Comparison of ENCODE assay signal across 9 mouse cellular contexts in the genomic region with DNA sequence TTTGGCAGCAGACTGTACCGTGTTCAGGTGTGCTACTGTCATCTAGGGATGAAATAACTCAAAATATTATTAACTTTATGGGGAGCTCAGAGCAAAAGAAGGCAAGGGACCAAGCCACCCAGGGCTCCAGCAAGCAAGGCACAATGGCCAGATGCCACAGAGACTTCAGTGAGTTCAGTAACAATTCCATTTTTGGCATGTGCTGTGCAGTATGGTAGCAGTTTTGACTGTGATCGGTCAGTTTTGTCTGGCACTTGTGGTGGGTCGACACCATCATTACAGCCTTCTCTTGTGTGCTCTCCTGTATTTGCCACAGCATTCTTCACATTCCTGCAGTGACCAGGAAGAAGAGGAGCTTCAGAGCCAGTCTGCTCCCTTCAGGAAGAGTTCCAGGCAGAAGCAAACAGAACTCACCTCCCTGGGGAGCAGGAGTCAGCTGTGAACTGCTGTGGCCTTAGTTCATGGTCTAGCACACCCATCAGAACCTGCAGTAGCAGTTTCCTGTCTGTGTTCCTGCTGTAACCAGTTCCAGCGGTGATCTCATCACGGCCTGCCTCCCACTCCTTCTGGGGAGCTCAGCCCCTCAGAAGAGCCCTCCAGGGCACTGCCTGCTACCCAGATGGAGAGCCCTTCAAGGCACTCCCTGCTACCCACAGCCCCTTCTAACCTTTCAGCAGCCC. TPM values are rescaled to one million over a fixed set of nuclear protein-coding genes. Genes with fewer than 3 reads are reported as not detected.
DNase-seq lines count a peak whose midpoint lies in the region; ATAC-seq lines count a peak whose summit lies in the region.
"Had no signal": no experiment of that assay in that cellular context is flagged by ENCODE, and none has a peak within 500 bp of the region (broad histone marks: within the 10 kb centered on the region; RNA-seq: fewer than 3 reads in every experiment).

No protein-coding gene starts in this region.

- H3K4me2 ChIP-seq in hindbrain, embryonic 14.5 days (replicated peaks) = no peak overlapping the region
- H3K4me2 ChIP-seq in hindbrain, embryonic 16.5 days (ENCODE audit: low read length) = no peak overlapping the region
- H3K4me2 ChIP-seq in kidney, embryonic 16.5 days (replicated peaks; ENCODE audit: low read depth, low read length) = no peak overlapping the region
- H3K4me2 ChIP-seq in stomach, embryonic 15.5 days = no peak overlapping the region
- H3K4me2 ChIP-seq: neural tube, embryonic 13.5 days had no signal

- H3K36me3 ChIP-seq in hindbrain, embryonic 14.5 days (replicated peaks; ENCODE audit: control insufficient read depth, insufficient read depth) = no peaks in the 10 kb centered on the region
- H3K36me3 ChIP-seq in hindbrain, embryonic 16.5 days (ENCODE audit: control insufficient read depth, insufficient read depth, low read length) = no peaks in the 10 kb centered on the region
- H3K36me3 ChIP-seq in kidney, embryonic 16.5 days (ENCODE audit: insufficient read depth, low read length) = no peaks in the 10 kb centered on the region
- H3K36me3 ChIP-seq in stomach, embryonic 15.5 days = no peaks in the 10 kb centered on the region
- H3K36me3 ChIP-seq: neural tube, embryonic 13.5 days had no signal

- no peaks in the 10 kb centered on the region for H3K27me3 ChIP-seq in hindbrain, embryonic 14.5 days (ENCODE audit: control insufficient read depth, insufficient read depth, low read length)
- H3K27me3 ChIP-seq in hindbrain, embryonic 16.5 days (replicated peaks; ENCODE audit: control insufficient read depth, insufficient read depth, low read length) = no peaks in the 10 kb centered on the region
- H3K27me3 ChIP-seq in kidney, embryonic 16.5 days (ENCODE audit: insufficient read depth, low read length) = peaks cover 3% of the 10 kb centered on the region; the same call in 1 of the 2 replicates
- no peaks in the 10 kb centered on the region for H3K27me3 ChIP-seq in stomach, embryonic 15.5 days (replicated peaks)
- H3K27me3 ChIP-seq: neural tube, embryonic 13.5 days had no signal

- 66% methylated on average over 5 of the region's 5 CpGs for WGBS in hindbrain, embryonic 14.5 days
- WGBS in hindbrain, embryonic 16.5 days = 67% methylated on average over 5 of the region's 5 CpGs
- WGBS in kidney, embryonic 16.5 days = 29% methylated on average over 5 of the region's 5 CpGs
- 43% methylated on average over 5 of the region's 5 CpGs for WGBS in stomach, embryonic 15.5 days

- no peak overlapping the region for H3K4me3 ChIP-seq in hindbrain, embryonic 14.5 days (replicated peaks; ENCODE audit: low read length)
- H3K4me3 ChIP-seq in hindbrain, embryonic 16.5 days (ENCODE audit: low read length) = no peak overlapping the region
- H3K4me3 ChIP-seq in kidney, embryonic 16.5 days (ENCODE audit: low read length) = no peak overlapping the region
- no peak overlapping the region for H3K4me3 ChIP-seq in stomach, embryonic 15.5 days (replicated peaks)
- H3K4me3 ChIP-seq: neural tube, embryonic 13.5 days had no signal

- no peak for ATAC-seq in hindbrain, embryonic 14.5 days (ENCODE audit: low FRiP score)
- ATAC-seq in hindbrain, embryonic 16.5 days = no peak
- ATAC-seq in kidney, embryonic 16.5 days (ENCODE audit: low FRiP score, low TSS enrichment) = peak; percentile 82
- ATAC-seq in stomach, embryonic 15.5 days (ENCODE audit: insufficient read depth, low FRiP score, low read depth) = peak; percentile 44; the same call in 1 of the 2 replicates

- intact Hi-C loops in left cerebral cortex, postnatal 25 days (cut with DNase I) = no loop called here

- no peaks in the 10 kb centered on the region for H3K4me1 ChIP-seq in hindbrain, embryonic 14.5 days (replicated peaks; ENCODE audit: control insufficient read depth, insufficient read depth, low read length)
- H3K4me1 ChIP-seq in hindbrain, embryonic 16.5 days (ENCODE audit: control insufficient read depth, insufficient read depth, low read depth, low read length) = no peaks in the 10 kb centered on the region
- H3K4me1 ChIP-seq in kidney, embryonic 16.5 days (ENCODE audit: insufficient read depth, low read length) = peaks cover 10% of the 10 kb centered on the region
- no peaks in the 10 kb centered on the region; the same call in 1 of the 2 replicates for H3K4me1 ChIP-seq in stomach, embryonic 15.5 days
- H3K4me1 ChIP-seq: neural tube, embryonic 13.5 days had no signal

- H3K27ac ChIP-seq in hindbrain, embryonic 14.5 days = no peak overlapping the region
- H3K27ac ChIP-seq in hindbrain, embryonic 16.5 days (ENCODE audit: low read depth, low read length) = no peak overlapping the region
- H3K27ac ChIP-seq in kidney, embryonic 16.5 days (ENCODE audit: low read length) = peak overlapping the region; percentile 88
- peak overlapping the region; percentile 40; the same call in 1 of the 2 replicates for H3K27ac ChIP-seq in stomach, embryonic 15.5 days
- H3K27ac ChIP-seq: neural tube, embryonic 13.5 days had no signal

- no peaks in the 10 kb centered on the region for H3K9me3 ChIP-seq in hindbrain, embryonic 14.5 days (ENCODE audit: control insufficient read depth, low read length)
- no peaks in the 10 kb centered on the region for H3K9me3 ChIP-seq in hindbrain, embryonic 16.5 days (ENCODE audit: control insufficient read depth, low read length)
- H3K9me3 ChIP-seq in kidney, embryonic 16.5 days (ENCODE audit: low read length) = no peaks in the 10 kb centered on the region
- H3K9me3 ChIP-seq in stomach, embryonic 15.5 days = no peaks in the 10 kb centered on the region
- H3K9me3 ChIP-seq: neural tube, embryonic 13.5 days had no signal

- H3K9ac ChIP-seq in hindbrain, embryonic 14.5 days = no peak overlapping the region
- H3K9ac ChIP-seq in hindbrain, embryonic 16.5 days (ENCODE audit: low read depth, low read length) = no peak overlapping the region
- 0 out of 2 replicates have a peak overlapping the region, but pooled peaks have one; percentile 29 for H3K9ac ChIP-seq in kidney, embryonic 16.5 days (replicated peaks; ENCODE audit: low read length)
- H3K9ac ChIP-seq in stomach, embryonic 15.5 days = no peak overlapping the region
- H3K9ac ChIP-seq: neural tube, embryonic 13.5 days had no signal

- DNase-seq in hindbrain, embryonic 14.5 days (ENCODE audit: low spot score) = peak; percentile 18
- peak; percentile 69 to 82 for DNase-seq in heart, adult 9 months (ENCODE audit: low spot score in 2 of 2)
- DNase-seq in cerebellum, adult 9-11 months = no peak
- no peak for DNase-seq in left cerebral cortex, postnatal 25 days (ENCODE audit: low spot score in 2 of 2)
- no peak for DNase-seq in right cerebral cortex, postnatal 25 days

RNA-seq across cellular contexts. Expression of gene Ice1, which starts 16.8 kb away (rescaled TPM):
- 47.9 and 51.8 TPM in 2 replicates for polyA plus RNA-seq in hindbrain, embryonic 14.5 days (2014; fragmentation: Nextera tagmentation; extraction: Ambion mirVana)
- 27.2 and 31.5 TPM in 2 replicates for polyA plus RNA-seq in hindbrain, embryonic 16.5 days (2015; fragmentation: Nextera tagmentation; extraction: Ambion mirVana)
- polyA plus RNA-seq in kidney, embryonic 16.5 days (2015; fragmentation: Nextera tagmentation; extraction: Ambion mirVana) = 19.8 and 19.9 TPM in 2 replicates
- 15.8 and 16.6 TPM in 2 replicates for polyA plus RNA-seq in stomach, embryonic 15.5 days (2015; fragmentation: Nextera tagmentation; extraction: Ambion mirVana)
- 10 to 100 TPM; 60.7 to 69.3 TPM for total RNA-seq in left cerebral cortex, postnatal 25 days (2021)

Comparison
In these comparisons a context has a peak if more than half of its experiments do, and no peak if none do; other contexts are left out.
1. ATAC-seq: peak in kidney, embryonic 16.5 days (single experiment) and stomach, embryonic 15.5 days (single experiment); none in hindbrain, embryonic 14.5 days (single experiment) and hindbrain, embryonic 16.5 days (single experiment).
2. DNase-seq: peak in hindbrain, embryonic 14.5 days (single experiment) and heart, adult 9 months (2 of 2); none in cerebellum, adult 9-11 months (single experiment), left cerebral cortex, postnatal 25 days (0 of 2) and right cerebral cortex, postnatal 25 days (single experiment).
3. H3K27ac ChIP-seq: peak in kidney, embryonic 16.5 days (single experiment) and stomach, embryonic 15.5 days (single experiment); none in hindbrain, embryonic 14.5 days (single experiment) and hindbrain, embryonic 16.5 days (single experiment).